Mouse (Mus musculus) lung, postnatal 4 days (tissue): ENCODE data around the gene Snx9.

Experiments
- DNase-seq, 2 experiments: peaks; one replicate each; pipeline ENCODE4 v3.0.0; 2021

Gene Snx9

DNA sequence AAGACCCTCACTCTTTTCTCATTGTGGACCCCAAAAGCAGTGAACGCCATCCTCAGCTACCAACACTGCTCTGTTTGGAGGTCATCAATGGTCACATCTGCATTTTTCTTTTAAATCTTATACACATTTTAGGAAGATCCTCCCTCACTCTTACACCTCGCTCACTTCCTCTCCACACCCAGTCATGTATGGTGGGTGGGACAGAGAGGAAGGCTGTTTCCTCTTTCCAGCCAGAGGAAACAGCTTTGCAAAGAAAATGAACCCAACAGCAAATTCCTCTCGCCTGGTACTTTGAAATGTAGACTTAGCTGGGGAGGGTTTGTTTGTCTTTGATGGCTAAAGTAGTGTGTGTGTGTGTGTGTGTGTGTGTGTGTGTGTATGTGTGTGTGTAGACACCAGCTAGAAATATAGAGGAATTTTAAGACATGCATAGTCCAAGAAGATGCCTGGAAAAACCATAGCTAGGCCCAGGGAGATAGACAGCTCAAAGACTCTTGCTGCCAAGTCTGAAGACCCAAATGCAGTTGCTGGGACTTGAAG is 33.2 kb upstream of the Snx9 start:
- no peak for DNase-seq

DNA sequence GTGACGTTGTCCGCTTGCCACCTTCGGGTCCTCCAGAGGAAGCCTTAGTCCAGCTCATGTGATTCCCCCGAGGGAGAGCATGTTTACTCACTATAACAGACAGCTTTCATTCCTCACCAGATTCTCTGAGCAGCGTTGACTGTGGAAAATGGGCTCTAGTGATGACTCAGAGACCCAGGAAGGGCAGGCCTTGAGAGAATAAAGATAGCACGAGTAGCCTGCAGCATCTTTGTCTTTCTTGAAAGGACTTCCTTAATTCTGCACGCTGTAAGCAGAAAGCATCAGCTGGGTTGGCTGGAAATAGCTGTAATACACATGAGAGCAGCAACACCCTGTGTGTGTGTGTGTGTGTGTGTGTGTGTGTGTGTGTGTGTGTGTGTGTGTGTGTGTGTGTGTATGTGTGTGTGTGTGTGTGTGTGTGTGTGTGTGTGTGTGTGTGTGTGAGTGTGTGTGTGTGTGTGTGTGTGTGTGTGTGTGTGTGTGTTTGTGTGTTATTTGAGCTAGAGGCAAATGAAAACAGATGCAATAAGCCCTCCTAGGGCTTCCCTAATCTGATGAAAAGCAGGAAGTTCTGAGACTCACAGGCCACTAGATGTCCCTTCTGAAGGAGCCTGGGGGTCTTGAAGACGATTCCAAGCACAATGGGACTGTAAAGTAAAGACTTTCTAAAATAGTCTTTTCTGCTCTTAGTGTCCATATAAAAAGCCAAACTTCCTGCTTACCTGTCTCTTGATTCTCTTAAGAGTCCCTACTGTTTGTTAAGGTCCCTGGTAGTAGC is 27.1 kb upstream of the Snx9 start:
- DNase-seq = no peak

DNA sequence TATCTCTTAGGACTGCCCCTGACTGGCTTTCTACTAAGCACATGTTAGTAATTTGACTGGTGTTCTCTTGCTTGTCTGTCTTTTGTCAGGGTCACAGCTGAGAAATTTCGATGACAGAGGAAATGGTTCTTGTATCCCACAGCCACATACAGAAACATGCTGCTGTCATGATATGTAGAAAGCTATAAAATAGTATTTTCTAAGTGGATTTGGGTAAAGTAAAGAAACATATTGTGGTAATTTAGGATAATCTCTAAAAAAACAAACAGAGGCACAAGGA is 26.5 kb upstream of the Snx9 start:
- no peak for DNase-seq

DNA sequence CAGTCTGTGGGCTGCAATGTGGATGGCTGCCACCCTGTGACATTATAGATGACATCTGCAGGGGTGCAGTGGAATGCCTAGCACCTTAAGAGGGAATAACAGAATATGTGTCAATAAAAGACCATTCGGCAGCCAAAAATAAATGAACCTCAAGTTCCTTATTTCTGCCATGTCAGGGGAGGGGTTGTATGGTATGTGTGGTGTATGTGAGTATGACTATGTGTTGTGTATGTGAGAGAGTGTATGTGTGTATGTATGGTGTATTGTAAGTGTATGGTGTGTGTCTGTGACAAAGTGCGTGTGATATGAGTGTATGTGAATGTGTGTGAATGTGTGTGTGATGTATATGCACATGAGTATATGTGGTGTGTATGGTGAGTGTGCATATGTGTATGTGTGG is 23.3 kb upstream of the Snx9 start:
- no peak for DNase-seq

DNA sequence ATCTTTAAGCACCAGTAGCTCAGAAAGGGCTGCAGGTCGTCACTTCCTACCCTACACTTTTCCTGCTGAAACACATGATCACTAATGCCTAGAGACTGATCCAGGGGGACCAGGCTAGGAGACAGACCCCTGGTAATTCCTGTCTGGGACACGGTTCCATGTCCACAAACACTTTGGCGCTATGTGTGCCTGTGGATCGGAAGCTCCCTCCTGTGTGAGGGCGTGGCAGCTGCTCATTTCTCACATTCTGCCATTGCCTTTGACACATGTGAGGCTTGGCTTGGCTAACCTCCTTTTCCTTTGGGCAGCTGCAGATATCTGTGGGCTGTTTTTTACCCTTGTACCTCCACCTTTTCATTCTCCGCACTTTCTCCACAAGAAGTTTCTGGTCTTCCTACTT is 22.0 kb upstream of the Snx9 start:
- no peak for DNase-seq

DNA sequence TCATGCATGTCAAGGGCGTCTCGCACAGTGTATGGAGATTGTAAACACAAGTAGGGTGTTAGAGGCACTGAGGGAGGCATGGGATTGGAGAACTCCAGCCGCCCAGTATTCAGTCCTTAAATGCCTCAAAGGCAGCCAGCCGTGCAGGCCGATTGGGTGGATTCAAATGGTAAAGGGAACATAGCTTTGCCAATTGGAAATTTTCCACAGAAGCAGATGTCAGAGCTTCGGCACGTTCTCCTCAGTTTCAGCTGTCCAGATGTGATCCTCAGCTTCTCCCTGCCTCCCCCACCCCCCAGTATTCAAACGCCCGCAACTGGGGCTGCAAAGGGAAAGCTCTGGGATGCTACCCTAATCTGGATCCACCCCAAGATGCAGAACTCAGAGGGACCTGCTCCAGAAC is 21.3 kb upstream of the Snx9 start:
- peak in 1 of 2 experiments; percentile 57 for DNase-seq

DNA sequence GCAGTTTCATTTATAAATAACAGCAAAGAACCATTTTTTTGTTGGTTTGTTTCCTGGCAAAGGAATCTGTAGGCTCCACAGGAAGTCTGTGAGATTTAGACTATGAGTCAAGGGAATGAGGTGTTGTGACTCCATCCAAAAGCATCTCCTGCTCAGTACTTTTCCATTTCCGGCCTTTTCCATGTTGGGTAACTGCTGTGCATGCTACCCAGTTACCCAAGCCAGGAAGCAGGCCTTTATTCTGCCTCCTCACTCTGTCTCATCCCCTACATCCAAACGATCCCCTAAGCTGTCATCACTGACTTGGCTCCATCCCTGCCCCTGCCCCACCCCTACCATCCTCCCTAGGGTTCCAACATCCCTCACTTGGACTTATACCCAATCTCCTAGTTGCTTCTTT is 18.6 kb upstream of the Snx9 start:
- no peak for DNase-seq

DNA sequence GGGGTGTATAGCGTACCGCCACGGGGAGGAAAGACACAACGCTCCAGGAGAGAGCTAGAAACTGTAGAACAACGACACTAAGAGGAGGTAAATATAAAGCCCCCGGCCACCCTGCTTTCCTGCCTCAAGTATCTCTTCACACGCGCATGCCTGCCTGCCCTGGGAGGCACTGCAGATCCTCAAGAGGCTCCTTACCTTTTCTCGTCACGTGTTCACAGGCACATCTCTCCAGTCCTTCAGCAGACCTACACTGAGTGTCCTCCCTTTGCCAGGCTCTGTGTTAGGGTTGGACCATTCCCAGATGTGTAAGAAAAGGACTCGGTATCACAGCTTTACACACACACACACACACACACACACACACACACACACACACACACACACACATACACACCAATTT is 18.1 kb upstream of the Snx9 start:
- no peak for DNase-seq

DNA sequence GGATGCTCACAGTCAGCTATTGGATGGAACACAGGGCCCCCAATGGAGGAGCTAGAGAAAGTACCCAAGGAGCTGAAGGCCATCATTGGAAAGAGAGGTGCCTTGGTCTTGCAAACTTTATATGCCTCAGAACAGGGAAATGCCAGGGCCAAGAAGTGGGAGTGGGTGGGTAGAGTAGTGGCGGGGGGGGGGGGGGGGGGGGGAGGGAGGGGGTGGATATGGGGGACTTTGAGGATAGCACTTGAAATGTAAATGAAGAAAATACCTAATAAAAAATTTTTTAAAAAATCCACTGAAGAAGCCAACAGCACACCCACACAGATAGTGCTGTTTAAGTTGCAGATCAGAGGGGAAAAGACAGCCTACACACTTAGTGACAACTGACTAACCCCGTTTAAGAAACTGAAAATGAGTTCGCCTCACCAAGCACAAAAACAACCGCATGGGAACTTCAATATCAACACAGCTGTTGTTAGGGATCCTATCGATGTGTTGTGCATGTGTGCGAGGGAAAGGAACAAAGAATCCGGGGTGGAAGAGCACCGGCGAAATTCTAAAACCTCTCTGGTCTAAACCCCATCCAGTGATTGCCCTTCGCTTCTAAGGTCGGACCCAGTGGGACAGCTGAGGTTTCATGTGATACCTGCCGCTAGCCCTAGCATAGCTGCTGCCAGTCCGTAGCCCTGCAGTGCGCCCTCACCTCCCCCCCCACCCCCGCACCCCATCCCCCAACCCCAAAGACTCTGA is 13.1 kb upstream of the Snx9 start:
- DNase-seq = no peak

DNA sequence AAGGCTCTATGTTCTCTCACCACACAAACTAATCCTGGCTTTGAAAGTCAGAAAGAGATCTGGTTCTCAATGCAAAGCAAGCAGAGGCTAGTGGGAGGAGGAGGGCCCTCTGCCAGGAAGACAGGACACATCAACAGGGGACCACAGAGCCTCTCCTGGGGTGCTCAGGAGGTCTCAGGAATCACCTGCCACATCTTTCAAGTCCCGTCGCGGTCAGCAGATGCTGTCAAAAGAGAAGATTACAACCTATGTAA is 12.6 kb upstream of the Snx9 start:
- DNase-seq = no peak

DNA sequence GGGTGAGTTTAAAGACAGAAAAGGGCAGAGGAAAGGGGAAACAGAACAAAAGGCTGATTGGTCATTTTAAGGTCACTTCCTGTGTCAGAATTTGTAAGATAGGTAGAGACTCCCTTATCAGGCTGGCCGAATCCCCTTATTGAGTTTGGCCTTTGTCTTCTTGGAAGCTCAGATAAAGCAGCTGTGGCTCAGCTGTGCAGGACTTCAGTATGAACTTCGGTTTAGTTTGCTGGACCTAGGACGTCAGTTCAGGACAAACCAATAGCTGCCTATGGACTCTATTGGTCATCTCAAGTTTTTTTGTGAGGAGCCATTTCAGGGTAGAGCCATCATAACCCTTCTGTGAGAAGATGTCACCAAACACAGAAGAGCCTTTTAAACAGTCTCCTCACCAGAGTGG is 12.2 kb upstream of the Snx9 start:
- DNase-seq = no peak

DNA sequence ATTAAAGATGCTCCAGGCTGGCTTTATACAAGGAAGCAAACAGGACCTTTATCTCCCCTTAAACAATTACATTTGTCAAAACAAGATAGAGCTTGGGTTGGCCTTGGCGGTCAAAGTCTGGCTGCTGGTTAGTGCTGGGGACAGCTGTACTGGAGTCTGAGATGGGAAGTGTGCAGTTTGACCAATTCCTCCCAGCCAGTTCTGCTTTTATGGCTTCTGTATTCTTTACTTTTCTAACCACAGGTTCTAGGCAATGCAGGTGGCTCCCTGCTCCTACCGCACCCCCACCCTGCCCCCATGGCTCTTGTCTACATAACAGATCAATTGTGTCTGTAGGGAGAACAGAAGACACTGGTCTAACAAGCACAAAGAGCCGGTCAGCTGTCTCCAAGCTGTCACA is 11.2 kb upstream of the Snx9 start:
- no peak for DNase-seq

DNA sequence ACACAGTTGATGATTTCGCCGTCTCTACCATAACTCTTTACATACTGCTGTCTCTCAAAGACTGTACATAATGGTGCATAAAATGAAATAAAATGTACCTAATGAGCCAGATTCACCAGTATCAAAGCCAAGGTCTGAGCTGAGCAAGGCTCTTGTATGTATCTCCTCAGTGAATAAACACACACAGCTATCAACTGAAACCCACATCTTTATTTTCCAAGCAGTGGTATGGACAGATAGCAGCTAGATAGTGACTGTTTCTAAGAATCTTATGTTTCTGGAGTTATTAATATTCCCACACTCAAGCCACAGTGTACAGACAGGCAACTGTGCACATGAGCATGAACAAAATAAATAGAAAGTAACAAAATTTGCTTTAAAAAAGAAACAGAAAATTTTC is 10.7 kb upstream of the Snx9 start:
- no peak for DNase-seq

DNA sequence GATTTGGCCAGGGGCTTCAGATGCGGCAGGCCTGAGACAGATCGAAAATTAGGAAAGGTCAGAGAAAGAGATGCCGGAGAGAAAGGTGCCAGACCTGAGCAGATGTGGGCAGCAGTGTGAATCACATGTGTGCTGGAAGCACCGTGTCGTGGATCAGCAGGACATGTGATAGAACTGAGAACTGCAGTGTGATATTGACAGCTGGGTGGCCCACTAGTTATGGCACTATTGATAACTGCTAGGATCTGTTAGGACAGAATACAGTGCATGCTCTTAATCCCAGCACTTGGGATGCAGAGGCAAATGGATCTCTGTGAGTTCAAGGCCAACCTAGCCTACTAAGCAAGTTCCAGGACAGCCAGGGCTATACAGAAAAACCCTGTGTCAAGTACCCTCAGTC is 10.3 kb upstream of the Snx9 start:
- no peak for DNase-seq

DNA sequence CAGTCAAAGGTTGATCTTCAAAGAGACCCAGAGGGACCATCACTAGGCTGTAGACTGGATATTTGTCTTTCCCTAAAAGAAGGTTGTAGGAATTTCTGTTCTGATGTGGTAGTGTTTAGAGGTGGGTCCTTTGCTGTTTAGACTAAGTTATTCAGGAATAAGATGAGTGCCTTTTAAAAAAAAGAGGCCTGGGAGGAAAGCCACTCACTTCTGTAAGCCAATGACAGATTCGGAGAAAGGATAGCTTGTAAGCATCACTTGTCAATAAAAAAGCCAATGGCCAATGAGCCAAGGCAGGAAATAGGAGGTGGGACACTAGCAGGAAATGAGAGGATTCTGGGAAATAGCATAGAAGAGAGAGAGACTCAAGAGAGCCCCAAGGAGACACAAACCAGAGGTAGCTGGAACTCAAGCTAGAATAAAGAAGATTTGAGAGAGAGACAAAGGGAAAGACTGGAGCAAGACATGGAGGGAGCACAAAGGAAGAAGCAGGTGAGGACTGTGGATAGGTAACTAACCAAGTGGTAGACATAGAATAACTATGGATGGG is 9.8 kb upstream of the Snx9 start:
- no peak for DNase-seq

DNA sequence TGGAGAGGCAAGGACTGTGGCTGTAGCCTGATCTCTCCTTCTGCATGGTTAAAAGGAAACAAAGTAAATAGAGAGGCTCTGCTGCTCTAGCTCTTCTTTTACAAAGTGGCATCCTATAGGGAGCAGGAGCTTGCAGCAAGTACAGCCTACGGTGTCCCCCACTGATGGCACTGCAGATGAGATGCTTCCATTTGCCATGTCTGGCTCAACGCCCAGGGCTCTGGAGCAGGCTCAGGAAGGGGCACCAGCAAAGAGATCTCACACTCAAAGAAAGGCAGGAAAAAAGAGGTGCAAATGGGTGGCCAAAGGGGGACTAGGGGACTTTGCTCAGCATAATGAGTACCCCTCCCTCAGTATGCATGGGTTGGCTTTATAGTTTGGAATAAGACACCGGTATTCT is 7.0 kb upstream of the Snx9 start:
- no peak for DNase-seq

DNA sequence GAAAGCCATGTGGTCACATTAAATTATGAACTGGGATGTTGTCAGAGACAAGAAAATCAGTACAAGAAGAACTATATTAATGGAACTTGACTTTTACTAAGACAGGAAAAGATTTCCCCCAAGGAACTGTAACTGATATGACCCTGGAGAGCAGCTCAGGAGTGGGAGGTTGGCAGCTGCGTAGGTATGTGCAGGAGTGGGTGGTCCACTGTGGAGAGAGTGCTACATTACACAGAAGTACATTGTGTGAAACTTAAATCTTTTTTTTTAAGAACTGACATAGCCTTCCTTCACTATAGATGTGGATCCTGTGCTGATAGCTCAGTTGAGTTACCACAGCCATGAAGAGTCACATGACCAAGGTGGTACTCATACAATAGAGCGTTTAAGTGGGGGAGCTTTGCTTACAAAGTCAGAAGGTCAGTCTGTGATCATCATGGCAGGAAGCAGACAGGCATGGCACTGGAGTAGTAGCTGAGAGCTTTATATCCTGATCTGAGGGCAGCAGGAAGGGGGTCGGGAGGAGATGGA is 6.3 kb upstream of the Snx9 start:
- DNase-seq = no peak

DNA sequence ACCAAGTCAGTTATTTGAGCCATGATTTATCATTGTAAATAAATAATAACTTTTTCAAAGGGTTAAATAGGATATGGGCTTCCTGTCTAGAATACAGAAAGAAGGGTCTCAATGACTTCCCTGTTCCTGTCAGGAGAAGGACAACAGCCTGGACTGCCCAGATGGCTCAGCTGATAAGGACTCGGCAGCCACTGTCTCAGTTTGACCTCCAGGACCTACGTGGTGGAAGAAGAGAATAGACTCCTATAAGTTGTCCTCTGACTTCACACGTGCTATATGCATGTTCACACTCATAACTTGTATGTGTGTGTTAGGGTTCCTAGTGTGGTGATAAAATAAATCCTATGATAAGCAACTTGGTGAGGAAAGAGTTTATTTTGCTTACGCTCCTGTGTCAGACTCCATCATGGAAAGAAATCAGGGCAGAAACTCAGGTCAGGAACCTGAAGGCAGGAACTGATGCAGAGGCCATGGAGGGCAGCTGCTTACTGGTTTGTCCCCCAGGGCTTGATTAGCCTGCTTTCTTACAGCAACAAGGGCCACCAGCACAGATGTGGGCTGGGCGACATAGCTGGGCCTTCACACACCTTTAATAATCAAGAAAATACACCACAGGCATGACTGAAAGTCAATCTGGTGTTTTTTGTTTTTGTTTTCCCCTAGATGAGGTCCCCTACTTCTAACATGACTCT is 1.4 kb upstream of the Snx9 start:
- DNase-seq = peak in 1 of 2 experiments; percentile 44

DNA sequence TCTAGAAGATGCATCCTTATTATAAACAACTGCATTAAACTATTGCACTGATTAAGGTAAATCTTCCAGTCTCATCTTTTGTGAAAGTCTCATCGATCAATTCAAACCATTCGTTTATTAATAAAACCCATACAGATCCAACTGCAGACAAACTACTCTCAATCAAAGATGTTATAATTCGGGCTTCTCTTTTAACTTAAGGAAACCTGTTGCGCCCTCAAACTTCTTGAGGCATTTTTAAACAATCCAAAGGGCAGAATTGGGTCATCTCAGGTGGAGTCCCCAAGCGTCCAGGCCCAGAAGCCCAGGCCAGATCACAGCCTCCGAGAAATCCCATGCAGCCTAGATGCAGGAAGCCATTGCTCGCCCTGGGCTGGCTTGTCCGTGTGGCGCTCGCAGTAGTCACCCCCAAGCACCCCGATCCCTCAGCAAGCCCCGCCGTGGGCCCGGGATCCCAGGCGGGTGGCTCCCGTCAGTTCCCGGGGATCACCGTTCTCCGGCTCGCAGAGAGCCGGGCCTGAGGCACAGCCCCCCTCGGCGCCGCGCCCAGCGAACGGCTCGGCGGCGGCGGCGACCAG is 490 bp upstream of the Snx9 start:
- DNase-seq = no peak

DNA sequence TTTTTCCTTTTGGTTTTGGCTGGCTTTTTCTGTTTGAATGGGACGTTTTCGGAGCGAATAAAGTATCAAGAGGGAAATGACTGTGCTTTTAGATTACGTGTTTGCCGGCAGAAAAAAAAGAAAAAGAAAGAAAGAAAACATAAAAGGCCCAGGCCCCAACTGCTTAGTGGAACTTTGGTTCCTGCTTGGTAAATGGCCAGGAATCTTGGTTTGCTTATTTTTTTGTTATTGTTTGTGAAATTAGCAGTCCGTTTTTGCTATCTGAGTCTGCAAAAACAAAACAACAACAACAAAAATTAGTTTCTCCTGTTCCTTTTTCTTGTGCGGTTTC is 779 bp downstream of the Snx9 start:
- no peak for DNase-seq

DNA sequence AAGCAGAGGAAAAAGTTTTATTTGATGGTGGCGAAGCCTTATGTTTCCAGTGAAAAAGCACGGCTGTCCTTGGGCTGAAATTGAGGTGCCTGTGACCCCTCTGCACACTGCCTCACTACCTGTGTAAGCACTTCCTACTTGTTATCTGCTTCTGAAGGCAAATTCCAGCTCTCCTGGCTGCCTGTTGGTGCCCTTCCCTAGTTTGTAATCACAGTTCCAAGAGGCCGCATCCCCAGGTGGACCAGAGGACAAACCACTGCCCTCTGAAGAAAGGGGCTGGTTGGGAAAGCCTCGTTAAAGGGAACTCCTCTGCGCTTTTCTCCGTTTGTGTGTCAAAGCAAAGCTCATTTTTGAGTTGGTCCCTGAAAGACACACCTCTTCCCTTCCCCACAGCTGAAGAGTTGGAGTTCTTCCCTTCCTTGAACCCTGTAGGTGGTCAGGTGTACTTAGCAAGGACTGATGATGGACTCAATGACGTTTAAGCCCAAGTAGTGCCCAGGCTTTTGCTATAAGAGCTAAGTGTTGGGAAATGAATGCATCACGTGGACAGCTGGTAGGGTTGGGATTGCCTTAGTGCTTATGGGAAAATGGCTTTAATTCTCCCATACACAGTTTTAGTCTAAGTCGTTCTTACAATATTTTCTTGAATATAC is 2.0 kb downstream of the Snx9 start:
- no peak for DNase-seq

DNA sequence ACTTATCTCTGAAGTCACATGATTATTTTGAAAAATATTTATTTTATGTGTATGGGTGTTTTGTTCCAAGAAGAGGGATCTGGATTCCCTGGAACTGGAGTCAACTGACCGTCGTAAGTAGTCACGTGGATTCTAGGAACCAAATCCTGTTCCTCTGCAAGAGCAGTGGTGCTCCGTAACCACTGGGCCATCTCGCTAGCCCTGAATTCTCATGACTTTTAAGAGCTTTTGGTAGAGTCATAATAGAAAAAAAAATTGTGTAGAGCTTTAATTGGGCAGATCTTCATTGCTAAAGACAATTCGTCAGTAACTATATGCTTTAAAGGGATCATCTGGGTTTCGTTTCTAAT is 2.5 kb downstream of the Snx9 start:
- no peak for DNase-seq

DNA sequence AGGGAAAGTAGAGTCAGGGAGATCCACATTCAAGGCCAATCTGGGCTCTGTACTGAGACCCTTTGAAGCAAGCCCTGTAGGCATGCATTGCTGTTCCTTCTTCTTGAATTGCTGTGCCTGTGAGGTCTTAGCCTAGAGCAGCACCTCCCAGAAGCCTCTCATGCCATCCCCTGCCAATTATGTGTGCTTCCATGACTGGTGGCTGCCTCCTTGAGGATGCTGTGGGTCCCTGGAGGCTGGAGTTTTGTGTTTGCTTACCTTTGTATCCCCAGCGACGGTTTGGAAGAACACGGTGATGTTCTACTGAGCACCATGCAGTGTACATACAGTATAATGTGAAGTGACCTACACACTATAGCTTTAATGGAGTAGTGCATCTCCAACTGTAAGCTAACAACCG is 4.2 kb downstream of the Snx9 start:
- no peak for DNase-seq
